Mouse (Mus musculus) erythroblast, adult 5-6 weeks (primary cell): ENCODE results near the gene Mier2. TPM values are rescaled to one million over a fixed set of nuclear protein-coding genes. Genes with fewer than 3 reads are reported as not detected.

ENCODE experiments used
- ATAC-seq: replicated peaks from 2 replicates; pipeline ENCODE4 v1.8.0; 2016; ENCODE audit warnings: moderate number of reproducible peaks, mild to moderate bottlenecking, moderate TSS enrichment, inconsistent platforms; ENCODE audit not compliant: poor library complexity, low FRiP score, severe bottlenecking
- total RNA-seq, 2 experiments: library from RNA; stranded (forward) in 1 of 2; stranded (reverse) in 1 of 2; fragments of 150-400 nt in 1 of 2; fragments of 200-764, 138-1000 nt in 1 of 2; gene quantifications; 2 replicates each; pipeline versions ENCODE4 v1.2.3 to v1.2.4; 2015 to 2017; ENCODE audit warnings: low replicate concordance in 2 of 2

The Mier2 gene
- total RNA-seq, 2 experiments from 2014 or later = 1.9 TPM; not detected in 1

- no peak for ATAC-seq
Observed at GRCm38 (mm10) chr10:79526661-79527452, 28.1 kb downstream of the Mier2 start.

- ATAC-seq = no peak
Observed at GRCm38 (mm10) chr10:79525456-79526325, 29.3 kb downstream of the Mier2 start.

- ATAC-seq = no peak
Observed at GRCm38 (mm10) chr10:79524433-79524832, 30.6 kb downstream of the Mier2 start.

GRCm38 (mm10) chr10:79506709-79507108, 48.3 kb downstream of the Mier2 start:
- no peak for ATAC-seq

GRCm38 (mm10) chr10:79502830-79503644, 52.0 kb downstream of the Mier2 start:
- ATAC-seq = no peak

- ATAC-seq = no peak
Observed at GRCm38 (mm10) chr10:79496701-79497288, 58.2 kb downstream of the Mier2 start.

- ATAC-seq = no peak
Observed at GRCm38 (mm10) chr10:79495886-79496285, 59.1 kb downstream of the Mier2 start.

Other genes with a start within 250 kb of the Mier2 start
- not detected in 2 replicates for gene Vmn2r82, start 198.7 kb downstream of the Mier2 start, total RNA-seq (2015; ENCODE audit: low replicate concordance)
- not detected in 2 replicates for gene Vmn2r82, start 198.7 kb downstream of the Mier2 start, total RNA-seq (2017; ENCODE audit: low replicate concordance)
- not detected in 2 replicates for gene Vmn2r83, start 86.5 kb downstream of the Mier2 start, total RNA-seq (2015; ENCODE audit: low replicate concordance)
- gene Vmn2r83, start 86.5 kb downstream of the Mier2 start, total RNA-seq (2017; ENCODE audit: low replicate concordance) = not detected in 2 replicates
- 2.1 and 7.1 TPM in 2 replicates for gene Plpp2, start 21.4 kb downstream of the Mier2 start, total RNA-seq (2015; ENCODE audit: low replicate concordance)
- 0.43 TPM in 1 of 2 replicates, not detected in the other for gene Plpp2, start 21.4 kb downstream of the Mier2 start, total RNA-seq (2017; ENCODE audit: low replicate concordance)
- not detected in 2 replicates for gene Theg, start 32.1 kb upstream of the Mier2 start, total RNA-seq (2015; ENCODE audit: low replicate concordance)
- gene Theg, start 32.1 kb upstream of the Mier2 start, total RNA-seq (2017; ENCODE audit: low replicate concordance) = not detected in 2 replicates
- not detected in 2 replicates for gene C2cd4c, start 58.8 kb upstream of the Mier2 start, total RNA-seq (2015; ENCODE audit: low replicate concordance)
- not detected in 2 replicates for gene C2cd4c, start 58.8 kb upstream of the Mier2 start, total RNA-seq (2017; ENCODE audit: low replicate concordance)
- gene Shc2, start 82.7 kb upstream of the Mier2 start, total RNA-seq (2015; ENCODE audit: low replicate concordance) = not detected in 2 replicates
- gene Shc2, start 82.7 kb upstream of the Mier2 start, total RNA-seq (2017; ENCODE audit: low replicate concordance) = not detected in 2 replicates
- not detected in 2 replicates for gene Odf3l2, start 90.5 kb upstream of the Mier2 start, total RNA-seq (2015; ENCODE audit: low replicate concordance)
- not detected in 2 replicates for gene Odf3l2, start 90.5 kb upstream of the Mier2 start, total RNA-seq (2017; ENCODE audit: low replicate concordance)
- not detected in 2 replicates for gene Madcam1, start 109.4 kb upstream of the Mier2 start, total RNA-seq (2015; ENCODE audit: low replicate concordance)
- gene Madcam1, start 109.4 kb upstream of the Mier2 start, total RNA-seq (2017; ENCODE audit: low replicate concordance) = 0.84 TPM in 1 of 2 replicates, not detected in the other
- 2.9 and 6.3 TPM in 2 replicates for gene Tpgs1, start 114.2 kb upstream of the Mier2 start, total RNA-seq (2015; ENCODE audit: low replicate concordance)
- 0.56 and 0.68 TPM in 2 replicates for gene Tpgs1, start 114.2 kb upstream of the Mier2 start, total RNA-seq (2017; ENCODE audit: low replicate concordance)
- gene Cdc34, start 127.0 kb upstream of the Mier2 start, total RNA-seq (2015; ENCODE audit: low replicate concordance) = 20.5 and 25.9 TPM in 2 replicates
- 36.7 and 46.1 TPM in 2 replicates for gene Cdc34, start 127.0 kb upstream of the Mier2 start, total RNA-seq (2017; ENCODE audit: low replicate concordance)
- gene Gzmm, start 133.8 kb upstream of the Mier2 start, total RNA-seq (2015; ENCODE audit: low replicate concordance) = not detected in 2 replicates
- 1.7 TPM in 1 of 2 replicates, not detected in the other for gene Gzmm, start 133.8 kb upstream of the Mier2 start, total RNA-seq (2017; ENCODE audit: low replicate concordance)
- gene Bsg, start 149.3 kb upstream of the Mier2 start, total RNA-seq (2015; ENCODE audit: low replicate concordance) = 913 and 945 TPM in 2 replicates
- gene Bsg, start 149.3 kb upstream of the Mier2 start, total RNA-seq (2017; ENCODE audit: low replicate concordance) = 805 and 888 TPM in 2 replicates
- gene Hcn2, start 161.4 kb upstream of the Mier2 start, total RNA-seq (2015; ENCODE audit: low replicate concordance) = not detected in 2 replicates
- not detected in 2 replicates for gene Hcn2, start 161.4 kb upstream of the Mier2 start, total RNA-seq (2017; ENCODE audit: low replicate concordance)
- gene Polrmt, start 191.4 kb upstream of the Mier2 start, total RNA-seq (2015; ENCODE audit: low replicate concordance) = 3.6 and 4.8 TPM in 2 replicates
- 1.1 and 5.0 TPM in 2 replicates for gene Polrmt, start 191.4 kb upstream of the Mier2 start, total RNA-seq (2017; ENCODE audit: low replicate concordance)
- gene Fgf22, start 199.9 kb upstream of the Mier2 start, total RNA-seq (2015; ENCODE audit: low replicate concordance) = not detected in 2 replicates
- gene Fgf22, start 199.9 kb upstream of the Mier2 start, total RNA-seq (2017; ENCODE audit: low replicate concordance) = 0.26 TPM in 1 of 2 replicates, not detected in the other
- gene Rnf126, start 211.8 kb upstream of the Mier2 start, total RNA-seq (2015; ENCODE audit: low replicate concordance) = 11.3 and 12.1 TPM in 2 replicates
- gene Rnf126, start 211.8 kb upstream of the Mier2 start, total RNA-seq (2017; ENCODE audit: low replicate concordance) = 2.6 and 10.7 TPM in 2 replicates
- 1.7 and 5.8 TPM in 2 replicates for gene Fstl3, start 222.1 kb upstream of the Mier2 start, total RNA-seq (2015; ENCODE audit: low replicate concordance)
- gene Fstl3, start 222.1 kb upstream of the Mier2 start, total RNA-seq (2017; ENCODE audit: low replicate concordance) = not detected in 2 replicates
- gene Prss57, start 235.8 kb upstream of the Mier2 start, total RNA-seq (2015; ENCODE audit: low replicate concordance) = 30.5 and 45.0 TPM in 2 replicates
- 6.8 and 14.3 TPM in 2 replicates for gene Prss57, start 235.8 kb upstream of the Mier2 start, total RNA-seq (2017; ENCODE audit: low replicate concordance)
- gene Palm, start 238.4 kb upstream of the Mier2 start, total RNA-seq (2015; ENCODE audit: low replicate concordance) = 9.4 and 12.5 TPM in 2 replicates
- gene Palm, start 238.4 kb upstream of the Mier2 start, total RNA-seq (2017; ENCODE audit: low replicate concordance) = 4.5 and 10.0 TPM in 2 replicates